Mouse (Mus musculus): ENCODE data around the gene Kdm5d.

Gene Kdm5d

DNA sequence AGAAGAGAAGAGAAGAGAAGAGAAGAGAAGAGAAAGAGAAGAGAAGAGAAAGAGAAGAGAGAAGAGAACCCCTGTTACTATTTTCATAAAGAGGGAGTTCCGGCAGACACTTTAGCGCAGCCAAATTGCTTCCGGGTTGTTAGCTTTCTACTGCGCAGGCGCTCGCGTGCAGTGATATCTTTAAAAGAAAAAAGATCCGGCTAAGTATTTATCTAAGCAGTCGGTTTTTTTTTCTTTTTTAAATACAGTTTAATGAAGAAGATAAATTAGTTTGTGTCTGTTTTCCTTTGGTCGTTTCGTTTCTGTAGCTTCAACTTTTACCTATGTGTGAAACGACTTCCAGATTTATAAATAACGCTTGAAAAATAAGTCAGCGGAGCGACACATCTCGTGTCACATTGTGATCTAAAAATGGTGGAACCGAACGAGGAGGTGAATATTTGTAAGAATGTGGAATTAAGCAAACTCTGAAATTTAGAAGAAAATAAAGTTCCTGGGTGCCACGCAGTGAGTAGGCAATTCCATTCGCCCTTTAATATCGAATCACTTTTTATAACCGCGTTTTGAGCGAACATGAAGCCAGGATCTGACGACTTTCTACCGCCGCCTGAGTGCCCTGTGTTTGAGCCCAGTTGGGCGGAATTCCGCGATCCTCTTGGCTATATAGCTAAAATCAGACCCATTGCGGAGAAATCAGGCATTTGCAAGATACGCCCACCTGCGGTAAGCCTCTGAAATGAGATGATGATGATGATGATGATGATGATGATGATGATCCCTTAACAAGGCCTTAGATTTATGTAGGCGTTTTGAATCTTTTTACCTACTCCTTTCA lies at the start of gene Kdm5d:
Gene Kdm5d (plus strand): TSS at position 396 of the 835 bp plus-strand sequence.
- DNase-seq (ENCODE audit: low spot score in 2 of 2): peak in 1 of 2 experiments; percentile 49

GRCm38 (mm10) chrY:872404-872803 lies 25.2 kb upstream of the Kdm5d start:
- no peak for DNase-seq (ENCODE audit: low spot score in 2 of 2)

GRCm38 (mm10) chrY:872855-873549 lies 24.6 kb upstream of the Kdm5d start:
- DNase-seq (ENCODE audit: low spot score in 2 of 2): peak in 1 of 2 experiments; percentile 2

Data from frontal cortex, postnatal 36 days (tissue).